Mouse (Mus musculus) spleen, adult 2 months (tissue): ENCODE measurements around the gene Dhx37. TPM values are rescaled to one million over a fixed set of nuclear protein-coding genes. Genes with fewer than 3 reads are reported as not detected.
A peak's percentile ranks its signal among the peaks of the same experiment; 100 is the strongest.

Experiments used
- DNase-seq, 2 experiments: peaks; one replicate each; pipeline versions ENCODE4 v3.0.0 to v3.0.0-alpha.2; 2012 to 2021; ENCODE audit warnings: low spot score in 2 of 2, low read depth in 1 of 2
- H3K27ac ChIP-seq: fragments of 200-500 bp; 2 replicates; pipeline ENCODE4 v1.5.1; 2012; ENCODE audit warnings: low read length, inconsistent platforms; ENCODE audit not compliant: insufficient read depth
- H3K27me3 ChIP-seq: fragments of 200-500 bp; 2 replicates; pipeline ENCODE4 v1.6.1; 2012; ENCODE audit warnings: mild to moderate bottlenecking, moderate library complexity, low read length, inconsistent platforms; ENCODE audit not compliant: control insufficient read depth, insufficient read depth
- H3K36me3 ChIP-seq: fragments of 200-500 bp; 2 replicates; pipeline ENCODE4 v1.6.1; 2012; ENCODE audit warnings: mild to moderate bottlenecking, low read length, inconsistent platforms; ENCODE audit not compliant: control insufficient read depth, insufficient read depth
- H3K4me1 ChIP-seq: fragments of 200-500 bp; 2 replicates; pipeline ENCODE4 v1.6.1; 2011; ENCODE audit warnings: inconsistent platforms; ENCODE audit not compliant: control insufficient read depth, insufficient read depth, insufficient read length
- H3K4me3 ChIP-seq: fragments of 200-500 bp; 2 replicates; pipeline ENCODE4 v1.5.1; 2011; ENCODE audit warnings: mild to moderate bottlenecking, inconsistent platforms; ENCODE audit not compliant: insufficient read depth, insufficient read length; ENCODE audit errors: extremely low read depth
- CTCF ChIP-seq: fragments of 200-500 bp; IDR thresholded peaks from 2 replicates; pipeline ENCODE4 v1.5.1; 2011; ENCODE audit warnings: mild to moderate bottlenecking, inconsistent platforms; ENCODE audit not compliant: insufficient read depth, insufficient read length, insufficient replicate concordance; ENCODE audit errors: extremely low read depth
- POLR2A ChIP-seq: fragments of 200-500 bp; IDR thresholded peaks from 2 replicates; pipeline ENCODE4 v1.6.1; 2011; ENCODE audit warnings: low read depth, low read length, inconsistent platforms
- WGBS: fragments of 180-500 bp; shearing (Covaris S2); methylation state at CpG from one replicate; pipeline ENCODE4 v1.1.7; 2018; 5-methylcytosine and 5-hydroxymethylcytosine counted together
- polyA plus RNA-seq: library from polyadenylated mRNA; depleted of rRNA; stranded (reverse); fragments of >200 nt; gene quantifications from 2 replicates; pipeline ENCODE4 v1.2.3, GENCODE M21; 2012

Gene Dhx37
- polyA plus RNA-seq, 1 experiment = 17.0 TPM

DNA sequence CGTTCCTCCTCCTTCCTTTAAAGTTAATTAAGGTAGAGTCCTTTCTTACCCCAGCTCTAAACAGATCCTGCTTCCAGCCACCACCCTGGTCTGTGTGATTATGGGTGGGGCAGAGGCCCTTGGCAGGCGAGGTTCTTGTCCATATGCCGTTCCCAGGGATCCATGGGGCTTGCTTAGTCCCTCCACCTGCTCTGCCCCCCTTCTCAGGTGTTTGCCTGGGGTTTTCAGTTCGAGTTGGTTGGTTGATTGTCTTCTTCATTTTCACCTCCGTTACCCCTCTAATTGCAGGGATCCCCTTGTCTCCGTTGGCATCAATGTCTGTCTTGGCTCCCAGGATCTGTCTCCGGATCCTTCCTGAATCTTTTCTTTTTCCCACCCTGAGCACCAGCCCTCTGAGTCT is 42.9 kb upstream of the Dhx37 start:
- Histone ChIP-seq H3K4me1 (peaks cover 18% of the 10 kb centered on the region; the same call in 1 of the 2 replicates), H3K36me3 (no peaks in the 10 kb centered on the region), H3K27ac (no peak overlapping the region), H3K4me3 (no peak overlapping the region), H3K27me3 (no peaks in the 10 kb centered on the region)
- DNase-seq = no peak
- WGBS = 80% methylated on average over 7 of the region's 7 CpGs
- TF ChIP-seq POLR2A = no peak
- TF ChIP-seq CTCF = no peak

DNA sequence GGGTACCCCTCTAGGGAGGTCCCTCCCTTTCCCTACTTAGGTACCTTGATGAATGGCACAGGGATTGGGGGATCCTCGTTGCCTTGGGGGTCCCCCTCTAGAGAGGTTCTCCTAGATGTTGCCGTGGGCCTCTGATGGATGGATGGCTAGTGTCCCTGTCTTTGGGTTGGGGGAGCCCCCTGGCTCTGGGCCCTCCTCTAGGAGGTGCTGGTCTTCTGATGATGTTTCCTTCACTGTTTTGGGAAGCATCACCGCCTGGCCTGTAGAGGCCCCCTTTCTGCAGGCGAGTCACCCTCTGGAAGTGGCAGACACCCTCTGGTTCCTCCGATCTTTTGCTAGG is 42.3 kb upstream of the Dhx37 start:
- H3K4me3 ChIP-seq = peak overlapping the region; percentile 79
- peaks cover 18% of the 10 kb centered on the region; the same call in 1 of the 2 replicates for H3K4me1 ChIP-seq
- no peak for DNase-seq
- H3K27ac ChIP-seq = no peak overlapping the region
- no peaks in the 10 kb centered on the region for H3K27me3 ChIP-seq
- WGBS = 29% methylated on average over 5 of the region's 5 CpGs
- H3K36me3 ChIP-seq = no peaks in the 10 kb centered on the region
- no peak for TF ChIP-seq CTCF
- TF ChIP-seq POLR2A = no peak

DNA sequence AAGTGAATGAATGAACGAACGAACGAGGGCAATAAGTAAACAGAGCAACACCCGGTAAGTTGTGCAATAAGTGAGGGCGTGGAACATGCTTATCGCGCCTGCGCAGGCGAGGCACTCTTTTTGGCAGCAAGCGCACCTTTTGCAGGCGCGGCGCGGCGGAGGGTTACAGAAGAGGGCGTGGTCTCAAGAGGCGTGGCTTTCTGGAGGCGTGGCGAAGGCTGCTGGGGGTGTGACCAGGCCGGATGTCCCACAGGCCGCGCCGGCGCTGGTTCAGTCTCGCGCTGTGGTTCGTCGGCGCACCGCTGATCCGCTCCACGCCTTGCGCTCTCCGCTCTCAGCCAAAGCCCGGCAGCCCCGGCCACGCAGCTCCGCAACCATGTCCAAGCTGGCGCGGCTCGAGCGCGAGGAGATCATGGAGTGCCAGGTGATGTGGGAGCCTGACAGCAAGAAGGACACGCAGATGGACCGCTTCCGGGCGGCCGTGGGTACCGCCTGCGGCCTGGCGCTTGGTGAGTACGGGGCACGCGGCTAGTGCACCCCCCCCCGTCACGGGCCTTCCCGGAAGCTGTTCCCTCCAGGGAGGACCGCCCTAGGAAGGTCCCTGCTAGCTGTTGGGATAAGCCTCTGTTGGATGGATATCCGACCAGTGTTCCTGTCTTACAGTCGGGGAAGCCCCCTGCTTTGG is 41.8 kb upstream of the Dhx37 start, which contains the start of gene Aacs:
Gene Aacs (plus strand): TSS at position 214 of the 685 bp plus-strand sequence.
- TF ChIP-seq POLR2A (peak; percentile 82), CTCF (no peak)
- Histone ChIP-seq H3K4me1 (peaks cover 18% of the 10 kb centered on the region; the same call in 1 of the 2 replicates), H3K4me3 (peak within 1 kb of the TSS; percentile 79), H3K27me3 (no peaks in the 10 kb centered on the region), H3K36me3 (no peaks in the 10 kb centered on the region), H3K27ac (peak within 1 kb of the TSS; percentile 66)
- peak; percentile 92 to 97 for DNase-seq
- WGBS = under 1% methylated on average over 60 of the region's 60 CpGs

DNA sequence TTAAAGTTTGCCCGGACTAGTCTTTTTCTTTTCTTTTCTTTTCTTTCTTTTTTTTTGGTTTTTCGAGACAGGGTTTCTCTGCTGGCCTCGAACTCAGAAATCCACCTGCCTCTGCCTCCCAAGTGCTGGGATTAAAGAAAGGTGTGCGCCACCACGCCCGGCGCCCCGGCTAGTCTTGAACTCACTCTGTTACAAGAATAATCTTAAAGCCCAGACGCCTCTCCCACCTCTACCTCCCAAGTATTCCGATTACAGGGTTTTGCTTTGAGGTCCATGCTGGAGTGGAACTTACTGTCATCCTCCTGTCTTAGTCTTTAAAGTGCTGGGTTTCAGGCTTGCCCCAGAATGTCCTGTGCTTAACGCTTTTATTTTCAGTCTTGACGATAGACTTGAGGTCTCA is 41.1 kb upstream of the Dhx37 start:
- no peak for DNase-seq
- TF ChIP-seq POLR2A = no peak
- TF ChIP-seq CTCF = no peak
- WGBS = 69% methylated on average over 12 of the region's 12 CpGs
- H3K27me3 ChIP-seq = no peaks in the 10 kb centered on the region
- peaks cover 18% of the 10 kb centered on the region; the same call in 1 of the 2 replicates for H3K4me1 ChIP-seq
- 0 out of 2 replicates have a peak overlapping the region, but pooled peaks have one; percentile 6 for H3K27ac ChIP-seq
- peak overlapping the region; percentile 43; the same call in 1 of the 2 replicates for H3K4me3 ChIP-seq
- no peaks in the 10 kb centered on the region for H3K36me3 ChIP-seq

DNA sequence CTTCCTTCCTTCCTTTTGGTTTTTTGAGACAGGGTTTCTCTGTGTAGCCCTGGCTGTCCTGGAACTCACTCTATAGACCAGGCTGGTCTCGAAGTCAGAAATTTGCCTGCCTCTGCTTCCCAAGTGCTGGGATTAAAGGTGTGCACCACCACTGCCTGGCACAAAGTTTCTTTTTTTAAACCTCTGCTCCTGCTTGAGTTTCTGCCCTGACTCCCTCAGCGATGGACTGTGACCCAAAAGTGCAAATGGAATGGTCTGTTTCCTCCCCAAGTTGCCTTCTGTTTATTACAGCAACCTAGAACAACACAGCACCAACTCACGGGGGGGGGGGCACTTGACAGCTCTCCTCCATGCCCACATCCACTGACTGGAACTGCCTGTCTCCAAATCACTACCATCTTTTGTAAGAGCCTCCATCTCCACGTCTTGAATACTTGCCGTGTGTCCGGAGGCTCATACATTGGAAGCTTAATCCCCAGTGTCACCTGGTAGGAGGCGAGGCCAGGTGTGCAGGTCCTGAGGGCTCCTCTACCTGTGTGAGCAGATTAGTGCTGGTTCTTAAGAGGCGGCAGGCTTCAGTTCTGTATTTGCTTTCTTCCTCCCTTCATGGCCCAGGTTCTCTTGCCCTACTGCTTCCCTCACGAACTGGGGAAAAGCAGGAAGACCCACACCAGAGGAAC is 39.0 kb upstream of the Dhx37 start:
- no peaks in the 10 kb centered on the region for H3K27me3 ChIP-seq

DNA sequence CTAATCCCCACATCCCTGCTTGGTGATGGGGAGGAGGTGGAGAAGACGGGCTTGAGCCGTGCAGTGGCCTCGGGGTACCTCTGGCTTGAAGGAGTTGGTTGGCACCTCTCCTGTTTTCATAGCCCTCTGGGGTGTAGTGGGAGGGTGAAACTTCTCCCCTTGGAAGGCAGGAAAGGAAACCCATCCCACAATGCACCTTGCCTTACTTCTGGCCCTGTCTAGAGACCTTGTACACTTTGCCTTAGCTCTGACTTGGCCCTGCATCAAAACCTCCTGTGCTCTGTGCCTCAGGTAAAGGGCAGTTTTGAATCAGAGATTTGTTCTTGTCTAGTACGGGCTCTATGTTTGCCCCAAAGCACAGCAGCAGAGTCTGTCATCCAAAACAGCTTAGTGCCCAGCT is 36.8 kb upstream of the Dhx37 start:
- no peaks in the 10 kb centered on the region; the same call in 1 of the 2 replicates for H3K4me1 ChIP-seq
- no peak overlapping the region for H3K4me3 ChIP-seq
- H3K27me3 ChIP-seq = no peaks in the 10 kb centered on the region
- no peak overlapping the region for H3K27ac ChIP-seq
- WGBS = 99% methylated on average over 4 of the region's 4 CpGs
- no peak for DNase-seq
- no peaks in the 10 kb centered on the region for H3K36me3 ChIP-seq
- TF ChIP-seq POLR2A (no peak), CTCF (no peak)

More for the DNA sequence above, 39.0 kb upstream of the Dhx37 start:
- TF ChIP-seq CTCF = no peak
- no peak for TF ChIP-seq POLR2A
- Histone ChIP-seq H3K4me3 (no peak overlapping the region), H3K4me1 (peaks cover 16% of the 10 kb centered on the region; the same call in 1 of the 2 replicates), H3K36me3 (no peaks in the 10 kb centered on the region), H3K27ac (no peak overlapping the region)
- DNase-seq = no peak
- 87% methylated on average over 9 of the region's 9 CpGs for WGBS

DNA sequence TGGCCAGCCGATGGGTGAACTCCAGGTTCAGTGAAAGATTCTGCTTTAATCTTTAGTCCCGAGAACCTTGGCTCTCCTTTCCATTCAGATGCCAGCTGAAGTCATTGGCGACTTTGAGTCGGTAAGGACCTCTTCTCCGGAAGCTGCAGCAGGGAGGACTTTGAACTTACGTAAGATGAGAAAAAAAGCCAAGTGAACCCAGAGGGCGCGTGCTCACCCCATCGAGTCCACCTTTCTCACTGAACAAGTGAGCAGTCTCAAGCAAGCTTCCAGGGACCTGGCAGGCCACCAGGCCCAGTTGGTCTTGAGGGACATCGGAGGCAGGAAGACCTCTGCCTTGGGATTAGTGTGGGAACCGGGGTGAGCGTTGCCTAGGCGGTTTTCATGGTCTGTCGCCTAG is 33.3 kb upstream of the Dhx37 start:
- 93% methylated on average over 14 of the region's 14 CpGs for WGBS
- DNase-seq = no peak
- no peak overlapping the region for H3K27ac ChIP-seq

More for the DNA sequence above, 33.3 kb upstream of the Dhx37 start:
- no peak for TF ChIP-seq CTCF
- TF ChIP-seq POLR2A = no peak
- no peaks in the 10 kb centered on the region for H3K36me3 ChIP-seq
- no peak overlapping the region for H3K4me3 ChIP-seq
- no peaks in the 10 kb centered on the region for H3K27me3 ChIP-seq
- peaks cover 3% of the 10 kb centered on the region; the same call in 1 of the 2 replicates for H3K4me1 ChIP-seq
